Mouse (Mus musculus): ENCODE results near the gene Il1rapl2.

Il1rapl2 gene

DNA sequence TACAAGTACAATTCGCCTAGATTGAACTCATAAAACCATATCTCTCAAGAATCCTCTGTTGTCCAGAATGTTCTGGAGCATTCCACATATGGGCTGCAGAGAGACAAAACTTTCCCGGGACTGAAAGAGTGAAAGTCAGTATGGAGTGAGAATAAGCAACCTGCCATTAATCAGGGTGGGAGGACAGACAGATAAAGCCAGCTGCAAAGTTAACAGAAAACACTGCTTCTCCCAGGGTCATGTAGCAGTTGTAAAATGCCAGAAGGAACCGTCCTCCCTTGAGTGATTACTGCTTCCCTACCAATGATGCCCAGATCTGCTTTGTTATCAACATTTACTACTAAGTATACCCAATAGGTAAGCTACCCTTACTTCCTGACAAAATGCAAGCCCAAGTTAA lies 1230.5 kb downstream of the Il1rapl2 start:
- no peak for TF ChIP-seq GATA4 (IDR thresholded peaks at IDR 0.05; ENCODE audit: insufficient replicate concordance, low read length)

DNA sequence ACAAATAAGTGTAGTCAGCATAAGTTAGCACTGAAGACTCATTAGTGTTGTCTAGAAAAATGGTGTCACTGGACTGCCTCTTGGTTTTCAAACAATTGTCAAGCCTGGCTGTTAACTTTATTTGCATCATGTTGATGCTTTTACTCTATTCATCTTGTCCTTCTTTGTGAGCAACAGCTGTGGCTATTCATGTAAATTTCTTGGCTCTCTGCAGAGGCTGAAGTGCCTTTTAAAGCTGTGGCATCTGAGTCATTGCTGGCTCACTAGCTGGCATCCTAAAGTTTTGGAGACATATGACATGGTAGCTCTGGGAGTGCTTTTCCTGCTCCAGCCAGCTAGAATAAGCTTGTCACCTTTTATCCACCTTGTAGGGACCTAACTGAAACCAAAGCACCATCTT lies 1261.5 kb downstream of the Il1rapl2 start:
- no peak for TF ChIP-seq GATA4 (IDR thresholded peaks at IDR 0.05; ENCODE audit: insufficient replicate concordance, low read length)

DNA sequence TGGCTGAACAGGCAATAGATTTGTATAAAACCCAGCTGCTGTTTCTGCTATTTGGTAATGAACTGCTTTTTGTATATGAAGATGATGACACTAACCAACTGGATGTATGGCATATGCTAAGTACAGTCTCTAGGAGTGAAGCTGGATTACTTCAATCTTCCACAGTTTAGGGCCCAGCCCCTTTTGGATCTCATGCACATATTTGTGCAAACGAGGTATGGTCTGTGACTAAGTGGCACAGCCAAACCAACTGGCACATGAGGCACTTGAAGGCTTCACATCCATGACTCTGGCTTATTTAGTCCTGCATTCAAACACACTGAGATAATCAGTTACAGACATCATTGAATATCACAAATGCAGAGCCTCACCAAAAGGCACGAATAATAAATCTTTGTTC lies 1263.5 kb downstream of the Il1rapl2 start:
- no peak for TF ChIP-seq GATA4 (IDR thresholded peaks at IDR 0.05; ENCODE audit: insufficient replicate concordance, low read length)

DNA sequence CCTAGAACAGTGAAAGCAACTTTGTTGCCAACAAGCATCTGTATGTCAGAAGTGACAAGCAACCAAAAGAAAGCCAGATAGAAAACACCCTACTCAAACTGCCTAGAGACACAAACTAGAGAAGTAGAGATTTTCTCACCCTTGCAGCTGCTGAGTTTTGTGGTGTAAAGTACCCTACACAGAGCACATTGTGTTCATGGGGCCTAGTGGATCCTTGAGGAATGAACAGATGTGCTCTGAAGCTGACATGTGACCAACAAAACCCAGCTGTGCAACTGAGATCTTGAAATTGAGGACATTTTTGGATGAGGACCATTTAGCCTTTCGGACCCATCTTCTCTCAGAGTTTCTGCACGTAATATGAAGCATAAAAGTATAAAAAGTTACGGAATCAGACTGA lies 1268.0 kb downstream of the Il1rapl2 start:
- no peak for TF ChIP-seq GATA4 (IDR thresholded peaks at IDR 0.05; ENCODE audit: insufficient replicate concordance, low read length)

Data from liver, adult (tissue).